Mouse (Mus musculus) erythroblast, embryonic 14.5 days (primary cell): ENCODE data around the gene Hist1h2ab.
A peak's percentile ranks its signal among the peaks of the same experiment; 100 is the strongest.

Experiments used
- GATA1 ChIP-seq: IDR thresholded peaks from 2 replicates; pipeline ENCODE4 v1.6.1; 2012; ENCODE audit warnings: low read length, inconsistent platforms, mixed read lengths
- TAL1 ChIP-seq: IDR thresholded peaks from 3 replicates; pipeline ENCODE4 v1.6.1; 2012; ENCODE audit warnings: low read length, inconsistent platforms, mixed read lengths

DNA sequence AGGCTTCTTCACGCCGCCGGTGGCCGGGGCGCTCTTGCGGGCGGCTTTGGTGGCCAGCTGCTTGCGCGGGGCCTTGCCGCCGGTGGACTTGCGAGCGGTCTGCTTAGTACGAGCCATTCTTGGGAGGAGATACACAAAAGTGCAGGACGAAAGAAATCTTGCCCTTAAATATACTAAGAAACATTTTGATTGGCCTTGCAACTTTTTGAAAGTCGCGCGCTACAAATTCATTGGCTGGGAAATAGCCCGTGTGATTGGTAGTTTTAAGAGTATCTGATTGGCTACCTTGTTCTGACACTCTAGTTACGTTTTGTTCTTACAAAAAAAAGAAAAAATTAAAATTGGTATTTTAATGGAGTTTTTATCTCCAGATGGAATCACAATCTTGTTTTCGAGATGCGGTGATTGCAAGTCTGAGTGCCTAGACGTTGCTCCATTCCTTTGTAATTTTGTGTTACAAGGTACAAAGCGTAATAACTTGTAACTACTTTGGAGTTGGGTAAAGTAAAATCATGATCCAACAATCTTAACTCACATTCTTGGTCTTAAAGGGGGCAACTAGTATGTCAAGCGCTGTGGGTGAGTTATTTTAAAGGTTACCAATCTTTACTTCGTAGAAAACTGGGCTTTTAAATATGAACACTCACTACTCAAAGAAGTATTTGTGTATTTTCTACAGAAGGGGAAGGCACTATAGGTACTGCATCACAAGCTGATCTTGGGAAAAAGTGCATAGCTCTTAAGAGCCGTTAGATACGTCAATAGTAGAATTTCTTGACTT is 5.4 kb upstream of the Hist1h2ab start, which contains the start of gene Hist1h3c:
- TF ChIP-seq GATA1 (peak; percentile 24; the same call in 1 of the 2 replicates), TAL1 (no peak)
